Mouse (Mus musculus) adrenal gland, postnatal 10 days (tissue): ENCODE results near the gene Gulp1. TPM values are rescaled to one million over a fixed set of nuclear protein-coding genes. Genes with fewer than 3 reads are reported as not detected.

ENCODE experiments used
- DNase-seq: peaks from one replicate; pipeline ENCODE4 v3.0.0; 2021; ENCODE audit warnings: mixed read lengths
- long read RNA-seq, 2 experiments: library from polyadenylated mRNA; stranded (forward); transcript quantifications; one replicate each; pipeline ENCODE4 v2.0.0; 2021
- total RNA-seq, 2 experiments: library from RNA; stranded (reverse); gene quantifications; 2 replicates each; pipeline ENCODE4 v1.2.3; 2021

Gulp1 gene
- 10 to 100 TPM; 37.3 to 37.7 TPM for total RNA-seq
- long read RNA-seq, experiment 1, transcript Gulp1-201 (11 exons, 3,138 nt), result major isoform, 6 of 11 reads
- long read RNA-seq, experiment 1, partial matches to known transcripts, result 2 of 11 reads
- long read RNA-seq, experiment 1, other reads (novel, unspliced or antisense), result 3 of 11 reads
- long read RNA-seq, experiment 2, transcript Gulp1-201 (11 exons, 3,138 nt), result major isoform, 5 of 10 reads
- long read RNA-seq, experiment 2, partial matches to known transcripts, result 0 of 10 reads
- long read RNA-seq, experiment 2, other reads (novel, unspliced or antisense), result 5 of 10 reads

GRCm38 (mm10) chr1:44551461-44552370 lies at the start of gene Gulp1:
Gene Gulp1 (plus strand): TSS chr1:44551511.
- DNase-seq, result peak; percentile 86

DNA sequence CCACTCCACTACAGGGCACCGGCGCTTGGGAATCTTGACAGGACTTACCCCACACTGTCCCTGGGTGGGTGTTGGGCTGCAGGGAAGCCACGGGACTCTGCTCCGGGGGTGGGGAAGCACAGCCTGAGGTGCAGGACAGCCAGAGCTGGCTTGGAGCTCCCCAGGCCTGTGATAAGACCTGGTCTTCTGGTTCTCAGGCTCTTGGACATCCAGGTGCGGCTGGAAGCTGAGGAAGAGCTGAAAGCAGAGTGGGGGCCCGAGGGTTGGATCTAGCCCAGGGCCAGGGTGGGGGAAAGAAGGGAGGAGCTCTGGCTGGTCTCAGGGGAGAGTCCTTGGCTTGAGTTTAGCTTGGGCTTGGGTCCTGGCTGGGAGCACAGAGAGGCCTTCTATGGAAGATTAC lies 1.1 kb upstream of the Gulp1 start:
- DNase-seq, result peak; percentile 10

- DNase-seq, result peak; percentile 67
These were observed 1.1 kb downstream of the Gulp1 start for GRCm38 (mm10) chr1:44552371-44552841.

- DNase-seq, result peak; percentile 69
These were observed 2.0 kb downstream of the Gulp1 start for GRCm38 (mm10) chr1:44553166-44553898.

GRCm38 (mm10) chr1:44567431-44567830 lies 16.1 kb downstream of the Gulp1 start:
- no peak for DNase-seq

GRCm38 (mm10) chr1:44568296-44568695 lies 17.0 kb downstream of the Gulp1 start:
- no peak for DNase-seq

DNA sequence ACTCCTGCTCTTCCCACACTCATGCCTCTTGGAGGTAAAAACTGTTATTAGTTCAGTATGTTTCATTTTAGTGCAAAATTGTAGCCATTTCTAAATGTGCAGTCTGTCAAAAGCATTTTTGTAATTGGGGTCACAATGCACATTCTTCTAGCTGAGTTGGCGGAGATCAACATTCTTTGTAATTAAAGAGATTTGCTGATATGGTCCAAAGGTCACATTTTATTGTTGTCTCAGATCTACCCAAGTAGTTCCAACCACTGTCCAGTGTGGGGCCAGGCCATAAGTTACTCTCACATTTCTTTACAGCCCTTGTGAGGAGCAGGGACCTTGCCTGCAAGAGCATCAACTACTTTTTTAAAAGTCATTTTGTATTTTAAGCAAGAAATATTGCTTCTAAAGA lies 24.7 kb downstream of the Gulp1 start:
- no peak for DNase-seq

- no peak for DNase-seq
These were observed 25.3 kb downstream of the Gulp1 start for GRCm38 (mm10) chr1:44576610-44577009.

DNA sequence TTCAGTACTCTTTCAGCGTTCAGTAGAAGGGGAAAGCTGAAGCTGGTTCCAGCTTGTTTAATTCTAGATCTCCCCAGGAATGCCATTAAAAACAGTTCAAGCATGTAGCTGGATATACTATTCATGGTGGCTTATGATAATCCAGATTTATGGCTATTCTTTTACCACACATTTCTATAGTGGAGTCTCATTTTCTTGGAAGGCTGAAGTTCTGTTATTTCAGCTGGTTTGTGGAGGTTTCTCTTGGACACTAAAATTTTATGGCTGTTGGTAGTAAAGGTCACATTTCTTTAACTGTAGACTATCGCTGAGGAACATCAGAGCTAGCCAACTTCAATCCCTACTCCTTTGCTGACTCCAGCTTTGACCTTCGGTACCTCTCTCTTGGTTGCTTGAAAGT lies 29.1 kb downstream of the Gulp1 start:
- no peak for DNase-seq

DNA sequence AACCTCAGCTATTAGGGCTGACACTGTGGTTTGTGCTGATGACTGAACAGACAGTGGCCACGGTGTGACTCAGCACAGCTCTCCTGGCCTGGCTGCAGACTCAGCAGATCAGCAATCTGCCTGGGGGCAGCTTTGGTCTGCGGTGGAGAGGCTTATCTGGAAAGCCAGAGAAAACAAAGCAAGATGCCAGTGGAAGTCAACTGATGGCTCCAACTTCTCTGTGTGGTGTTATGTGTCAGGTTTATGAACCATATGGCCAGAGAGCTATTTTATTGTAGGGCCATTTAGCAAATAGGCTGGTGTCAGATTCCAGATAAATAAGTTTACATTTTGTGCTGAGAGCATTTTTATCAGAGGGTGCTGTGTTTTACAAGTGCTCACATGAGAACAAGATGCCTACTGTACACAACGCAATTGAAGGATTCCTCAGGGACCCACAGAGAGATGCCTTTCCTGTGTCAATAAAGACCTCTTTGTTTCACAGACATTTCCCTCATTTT lies 33.6 kb downstream of the Gulp1 start:
- peak; percentile 46 for DNase-seq

GRCm38 (mm10) chr1:44591742-44592141 lies 40.4 kb downstream of the Gulp1 start:
- no peak for DNase-seq

GRCm38 (mm10) chr1:44593109-44593508 lies 41.8 kb downstream of the Gulp1 start:
- DNase-seq, result no peak

DNA sequence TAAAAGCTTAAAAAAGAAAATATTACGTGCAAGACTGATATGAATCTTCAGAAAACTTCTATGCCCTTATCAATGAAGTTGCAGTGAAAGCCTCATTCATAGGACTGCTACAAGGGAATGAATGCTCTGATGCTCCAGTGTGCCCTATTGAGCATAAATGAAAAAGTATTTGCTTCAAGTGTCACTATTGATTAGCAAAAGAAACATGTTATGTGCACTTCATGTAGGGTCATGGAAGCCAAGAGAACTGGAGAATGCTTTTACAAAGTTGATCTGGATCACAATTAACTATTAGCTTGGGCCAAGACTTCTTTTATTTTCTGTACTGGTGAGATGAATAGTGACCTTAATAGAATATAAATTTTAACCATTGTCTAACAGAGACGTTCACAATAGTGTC lies 47.0 kb downstream of the Gulp1 start:
- no peak for DNase-seq

- DNase-seq, result no peak
These were observed 62.2 kb downstream of the Gulp1 start for GRCm38 (mm10) chr1:44613294-44614041.

- DNase-seq, result no peak
These were observed 67.4 kb downstream of the Gulp1 start for GRCm38 (mm10) chr1:44618751-44619150.

- no peak for DNase-seq
These were observed 83.2 kb downstream of the Gulp1 start for GRCm38 (mm10) chr1:44634481-44634880.

- DNase-seq, result no peak
These were observed 94.5 kb downstream of the Gulp1 start for GRCm38 (mm10) chr1:44645678-44646276.

GRCm38 (mm10) chr1:44678974-44679373 lies 127.7 kb downstream of the Gulp1 start:
- DNase-seq, result no peak

DNA sequence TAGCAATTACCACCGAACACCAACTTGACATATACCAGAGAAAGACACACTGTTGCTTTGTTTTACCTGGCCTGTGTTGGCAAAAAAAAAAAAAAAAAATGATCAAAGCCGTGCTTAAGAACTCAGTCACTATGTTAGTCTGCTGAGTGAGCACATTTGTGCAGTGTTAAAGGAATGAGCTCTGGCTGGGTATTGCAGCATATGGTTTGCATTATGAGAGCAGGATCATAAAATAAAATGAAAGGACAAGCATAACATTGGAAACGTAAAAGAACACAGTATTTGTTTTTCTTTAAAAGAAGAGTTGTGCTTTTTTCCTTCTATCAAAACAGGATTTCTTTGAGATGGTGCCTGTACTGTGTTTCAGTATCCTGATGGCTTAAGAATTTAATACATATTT lies 128.1 kb downstream of the Gulp1 start:
- DNase-seq, result no peak

- no peak for DNase-seq
These were observed 131.2 kb downstream of the Gulp1 start for GRCm38 (mm10) chr1:44682556-44682955.

- no peak for DNase-seq
These were observed 132.4 kb downstream of the Gulp1 start for GRCm38 (mm10) chr1:44683723-44684122.
